Mouse (Mus musculus) thymus, adult 18-20 months (tissue): Measurements from ENCODE around the gene Ccr10.
"Not testable (repeated sequence)": the region's sequence is repeated elsewhere in the genome, so short reads cannot be mapped to it uniquely, and the experiment has no call there.

Source experiments
- DNase-seq, 2 experiments: peaks; one replicate each; pipeline ENCODE4 v3.0.0; 2022; ENCODE audit warnings: mixed read lengths in 2 of 2

The Ccr10 gene

DNA sequence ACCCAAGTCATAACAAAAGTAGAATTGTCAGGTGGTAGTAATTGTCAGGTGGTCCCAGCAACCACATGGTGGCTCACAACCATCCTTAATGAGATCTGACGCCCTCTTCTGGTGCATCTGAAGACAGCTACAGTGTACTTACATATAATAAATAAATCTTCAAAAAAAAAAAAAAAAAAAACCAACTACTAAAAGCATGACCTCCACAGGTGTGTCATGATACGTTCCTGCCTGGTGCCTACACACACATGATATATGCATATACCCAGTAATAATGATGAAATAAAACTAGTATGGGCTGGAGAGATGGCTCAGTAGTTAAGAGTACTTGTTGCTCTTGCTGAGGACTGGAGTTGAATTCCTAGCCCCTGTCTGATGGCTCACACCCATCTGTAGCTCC lies 24.2 kb downstream of the Ccr10 start:
- DNase-seq, result no peak

DNA sequence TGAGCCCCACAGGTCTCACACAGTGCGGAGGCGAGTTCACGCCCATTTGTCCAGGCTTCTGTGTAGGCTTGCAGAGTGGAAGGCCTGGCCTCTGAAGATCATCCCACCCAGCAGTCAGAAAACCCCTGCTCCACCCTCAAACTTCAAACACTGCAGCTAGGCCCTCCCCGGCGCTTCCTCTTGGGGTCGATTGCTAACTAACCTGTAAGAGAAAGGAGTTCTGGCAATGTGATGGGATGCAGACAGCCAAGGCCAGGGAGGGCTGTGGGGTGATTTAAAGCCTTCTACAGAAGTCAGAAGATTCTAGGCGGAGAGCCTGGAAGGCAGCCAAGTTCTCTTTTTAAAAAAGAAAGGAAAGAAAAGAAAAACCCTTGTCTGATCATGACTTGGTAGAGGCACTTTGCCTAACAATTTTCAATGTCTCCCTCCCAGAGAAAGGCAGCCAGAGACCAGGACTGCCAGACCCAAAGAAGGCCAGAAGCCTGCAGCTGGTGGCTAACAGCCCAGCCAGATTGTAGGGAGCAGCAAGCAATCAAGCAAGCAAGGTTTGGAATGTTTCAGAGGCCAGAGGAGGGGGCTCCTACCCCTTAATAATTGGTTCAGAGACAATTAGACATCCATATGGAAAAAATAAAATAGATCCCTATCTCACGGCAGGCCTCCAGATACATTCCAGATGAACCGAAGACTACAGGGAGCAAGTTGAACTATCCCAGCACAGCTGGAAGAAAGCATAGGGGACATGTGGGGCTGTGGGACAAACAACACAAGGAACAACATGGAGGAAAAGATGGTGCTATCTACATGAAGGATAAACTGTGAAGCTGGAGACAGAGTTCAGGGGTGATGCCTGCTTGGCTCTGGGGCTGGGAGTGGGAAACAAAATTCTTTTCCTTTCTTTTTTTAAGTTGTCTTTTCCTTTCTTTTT lies 25.8 kb downstream of the Ccr10 start:
- DNase-seq, result no peak

DNA sequence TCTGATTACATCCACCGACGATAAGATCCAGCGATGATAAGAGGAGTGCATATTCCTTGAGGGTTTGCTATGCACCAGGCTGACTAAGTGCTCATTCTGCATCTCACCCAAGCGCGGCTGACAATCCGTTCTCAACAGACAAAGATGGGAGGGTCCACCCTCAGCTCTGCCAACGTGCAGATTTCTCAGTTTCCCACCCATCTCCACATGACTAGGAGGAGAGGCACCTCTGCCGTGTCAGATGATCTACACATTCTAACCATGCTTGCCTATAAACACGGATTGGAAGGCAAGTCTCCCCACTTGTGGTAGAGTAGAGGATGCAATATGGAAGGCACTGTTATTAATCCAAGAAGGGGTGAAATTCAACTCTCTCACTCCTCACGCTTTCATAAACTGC lies 26.5 kb downstream of the Ccr10 start:
- DNase-seq, result no peak

DNA sequence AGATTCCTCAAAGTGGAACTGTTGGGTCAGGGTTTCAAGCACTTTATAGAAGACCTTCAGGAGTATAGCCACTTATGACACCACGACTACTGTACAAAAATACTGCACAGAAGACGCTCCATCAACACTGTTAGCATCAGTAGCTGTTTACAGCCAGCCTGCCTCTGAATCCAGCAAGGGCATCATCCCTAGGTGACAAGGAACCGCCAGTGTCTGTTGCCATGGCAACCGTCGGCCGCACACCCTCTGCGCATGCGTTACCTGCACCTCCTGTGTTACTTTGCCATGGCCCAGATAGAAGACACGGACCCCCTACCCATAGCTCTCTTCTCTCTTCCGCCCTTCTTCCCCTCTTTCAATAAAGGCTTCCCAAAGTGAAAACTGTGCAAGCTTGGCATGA lies 28.9 kb downstream of the Ccr10 start:
- no peak for DNase-seq

DNA sequence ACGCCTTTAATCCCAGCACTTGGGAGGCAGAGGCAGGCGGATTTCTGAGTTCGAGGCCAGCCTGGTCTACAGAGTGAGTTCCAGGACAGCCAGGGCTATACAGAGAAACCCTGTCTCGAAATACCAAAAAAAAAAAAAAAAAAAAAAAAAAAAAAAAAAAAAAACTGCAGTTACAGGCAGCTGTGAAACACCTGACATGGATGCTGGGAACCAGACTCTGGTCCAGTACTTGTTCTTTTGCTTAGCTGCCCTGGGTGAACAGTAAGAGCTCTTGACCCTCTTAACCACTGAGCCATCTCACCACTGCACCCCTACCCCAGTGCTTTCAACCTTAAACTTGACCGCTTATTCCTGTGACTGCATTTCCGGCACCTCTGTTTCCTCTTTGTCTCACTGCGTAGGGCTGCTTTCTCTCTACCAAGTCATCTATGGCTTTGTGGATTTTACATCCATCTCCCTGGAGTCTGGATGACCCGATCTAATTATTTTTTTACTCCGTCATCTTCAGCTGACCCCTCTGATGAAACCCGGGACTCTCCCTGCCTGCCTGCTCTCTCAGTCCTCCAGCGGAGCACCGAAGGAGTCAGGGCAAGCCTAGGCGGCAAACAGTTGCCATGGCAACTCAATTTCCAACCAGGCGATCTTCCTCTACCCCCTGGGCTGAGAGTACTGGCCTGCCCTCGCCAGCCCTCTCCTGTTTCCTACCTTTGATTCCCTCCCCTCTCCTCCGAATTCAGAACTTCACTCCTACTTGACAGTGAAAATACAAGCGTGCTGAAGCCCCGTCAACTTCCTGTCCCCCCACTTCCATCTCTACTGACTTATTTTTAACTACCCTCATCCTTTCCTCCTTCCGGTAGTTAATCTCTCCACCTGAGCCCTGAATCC lies 31.7 kb downstream of the Ccr10 start:
- peak; percentile 30 to 61 for DNase-seq

DNA sequence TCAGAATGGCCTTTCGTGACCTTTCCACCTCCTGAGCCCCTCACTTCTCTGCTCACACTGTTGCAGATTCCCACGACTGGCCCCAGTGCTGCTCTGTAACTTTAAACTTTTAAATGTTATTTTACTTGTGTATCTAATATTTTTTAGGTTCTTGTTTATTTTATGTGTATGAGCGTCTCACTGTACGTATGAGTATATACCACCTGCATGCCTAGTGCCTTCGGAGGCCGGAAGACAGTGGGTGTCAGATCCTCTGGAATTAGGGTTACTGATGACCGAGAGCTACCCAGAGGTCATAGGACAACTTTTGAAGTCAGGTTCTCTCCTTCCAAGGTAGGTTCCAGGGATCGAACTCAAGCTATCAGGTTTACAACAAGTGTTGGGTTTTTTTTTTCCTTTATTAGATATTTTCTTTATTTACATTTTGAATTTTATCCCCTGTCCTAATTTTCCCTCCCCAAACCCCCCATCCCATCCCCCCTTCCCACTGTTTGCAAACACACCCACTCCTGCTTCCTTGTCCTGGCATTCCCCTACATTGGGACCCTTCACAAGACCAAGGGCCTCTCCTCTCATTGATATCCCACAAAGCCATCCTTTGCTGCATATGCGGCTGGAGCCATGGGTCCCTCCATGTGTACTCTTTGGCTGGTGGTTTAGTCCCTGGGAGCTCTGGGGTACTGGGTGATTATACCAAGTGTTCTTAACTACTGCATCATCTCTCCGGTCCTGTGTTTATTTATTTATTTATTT lies 32.9 kb downstream of the Ccr10 start:
- no peak for DNase-seq

DNA sequence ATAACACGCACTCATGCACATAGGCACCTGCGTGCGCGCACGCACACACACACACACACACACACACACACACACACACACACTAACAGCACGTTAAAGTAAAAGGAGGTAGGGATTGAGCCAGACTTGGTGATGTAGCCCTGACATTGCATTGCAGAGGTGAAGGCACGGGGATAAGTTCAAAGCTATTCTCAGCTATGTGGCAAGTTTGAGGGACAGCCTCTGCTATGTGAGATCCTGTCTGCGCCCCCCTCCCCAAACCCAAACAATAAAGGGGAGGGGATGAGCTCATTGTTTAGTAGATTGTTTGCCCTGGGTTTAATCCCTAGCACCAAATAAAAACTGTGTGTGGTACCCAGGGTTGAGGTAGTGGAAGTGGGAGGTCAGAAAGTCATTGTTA lies 34.2 kb downstream of the Ccr10 start:
- DNase-seq, result no peak

DNA sequence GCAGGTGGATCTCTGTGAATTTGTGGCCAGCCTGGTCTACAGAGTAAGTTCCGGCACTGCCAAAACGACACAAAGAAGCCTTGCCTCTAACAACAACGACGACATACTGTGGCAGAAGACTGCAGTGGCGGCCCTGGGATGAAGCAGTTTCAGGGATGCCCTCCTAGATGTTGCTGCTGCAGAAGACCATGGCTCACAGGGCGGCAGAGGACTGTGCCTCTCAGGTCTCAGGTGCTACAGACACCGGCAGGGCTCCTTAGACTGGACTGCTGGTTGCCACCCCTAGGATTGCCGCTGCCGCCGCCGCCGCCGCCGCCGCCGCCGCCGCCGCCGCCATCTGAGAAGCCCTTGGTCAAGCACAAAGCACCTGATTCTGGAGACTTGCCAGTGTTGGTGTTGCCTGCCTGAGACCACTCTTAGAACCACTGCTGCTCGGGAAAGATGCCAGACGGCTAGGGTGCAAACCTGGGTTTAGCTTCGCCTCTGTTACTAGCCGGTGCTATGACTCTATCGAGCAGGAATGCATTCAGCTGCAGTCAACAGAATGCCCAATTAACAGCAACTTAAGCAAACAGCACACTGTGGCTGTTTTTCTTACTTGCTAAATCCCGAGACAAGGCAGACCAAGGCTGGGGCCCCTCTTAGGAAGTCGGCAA lies 35.0 kb downstream of the Ccr10 start:
- DNase-seq, result no peak

DNA sequence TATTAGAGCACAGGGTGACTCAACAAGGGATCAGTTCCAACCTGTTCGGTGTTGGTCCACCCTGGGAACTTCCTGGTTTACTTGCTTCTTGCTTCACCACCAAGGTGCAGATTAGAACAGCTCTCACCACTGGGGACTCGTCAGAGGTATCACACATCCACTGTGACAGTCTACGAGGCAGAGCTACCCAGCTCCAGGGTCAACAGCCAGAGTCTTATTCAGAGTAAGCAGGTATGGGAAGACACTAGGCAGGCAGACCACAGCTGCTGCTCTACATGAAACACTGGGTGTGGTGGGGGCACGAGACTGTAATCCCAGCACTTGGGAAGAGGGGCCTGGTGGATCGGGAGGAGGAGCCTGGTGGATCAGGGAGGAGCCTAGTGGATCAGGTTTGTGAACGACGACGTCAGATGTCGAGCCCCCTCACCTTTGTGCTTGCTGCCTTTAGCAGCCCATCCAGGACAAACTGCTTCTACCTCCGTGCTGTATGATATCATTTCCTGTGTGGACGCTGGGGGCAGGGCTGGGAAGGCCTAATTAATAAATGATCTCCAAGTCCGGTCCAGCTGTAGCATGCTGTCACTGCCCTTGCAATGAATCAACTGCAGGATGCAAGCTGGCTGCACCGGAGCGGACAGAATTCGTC lies 36.6 kb downstream of the Ccr10 start:
- no peak for DNase-seq

DNA sequence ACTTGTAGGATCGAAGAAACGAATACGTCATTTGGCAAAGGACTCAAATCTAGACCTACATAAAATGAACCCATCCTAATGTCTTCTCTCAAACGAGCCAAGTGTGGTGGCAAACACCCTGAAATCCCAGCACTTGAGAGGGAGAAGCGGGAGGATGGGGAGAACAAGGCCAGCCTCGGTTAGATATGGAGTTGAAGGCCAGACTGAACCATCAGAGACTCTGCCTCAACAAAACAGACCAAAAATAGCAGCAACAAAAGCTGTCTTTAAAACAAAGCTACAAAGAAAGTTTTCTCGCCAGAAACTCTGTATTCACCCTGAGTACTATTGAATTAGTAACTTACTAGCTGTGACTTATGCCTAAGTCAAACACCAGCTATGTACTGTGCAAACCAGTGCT lies 38.2 kb downstream of the Ccr10 start:
- no peak for DNase-seq

DNA sequence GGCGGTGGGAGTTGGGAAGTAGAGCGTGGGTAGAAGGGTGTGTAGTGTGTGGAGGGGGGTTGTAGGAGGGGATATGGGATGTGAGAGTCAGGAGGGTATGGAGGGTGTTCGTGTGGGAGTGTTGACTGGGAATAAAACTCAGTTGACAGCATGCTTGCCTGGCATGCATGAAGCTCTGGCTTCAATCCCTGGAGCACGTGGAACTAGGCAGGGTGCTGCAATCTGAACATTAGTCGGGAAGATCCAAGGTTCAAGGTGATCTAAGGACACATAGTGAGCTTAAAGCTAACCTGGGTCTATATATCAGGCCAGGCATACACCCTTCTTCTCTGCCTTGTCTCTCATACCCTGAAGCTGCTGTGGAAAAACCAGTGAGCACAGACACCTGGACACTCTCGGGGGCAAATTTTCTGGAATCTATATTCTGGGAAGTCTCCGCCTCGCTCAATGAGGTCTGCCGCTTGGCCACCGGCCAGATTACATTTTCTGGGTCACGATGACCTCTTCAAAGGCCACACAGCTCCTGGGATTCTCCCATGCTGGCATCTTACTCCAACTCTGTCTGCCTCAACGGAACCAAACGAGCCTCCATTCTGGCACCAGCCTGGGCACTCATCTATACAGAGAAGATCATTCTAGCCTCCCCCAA lies 40.9 kb downstream of the Ccr10 start:
- DNase-seq, result no peak

DNA sequence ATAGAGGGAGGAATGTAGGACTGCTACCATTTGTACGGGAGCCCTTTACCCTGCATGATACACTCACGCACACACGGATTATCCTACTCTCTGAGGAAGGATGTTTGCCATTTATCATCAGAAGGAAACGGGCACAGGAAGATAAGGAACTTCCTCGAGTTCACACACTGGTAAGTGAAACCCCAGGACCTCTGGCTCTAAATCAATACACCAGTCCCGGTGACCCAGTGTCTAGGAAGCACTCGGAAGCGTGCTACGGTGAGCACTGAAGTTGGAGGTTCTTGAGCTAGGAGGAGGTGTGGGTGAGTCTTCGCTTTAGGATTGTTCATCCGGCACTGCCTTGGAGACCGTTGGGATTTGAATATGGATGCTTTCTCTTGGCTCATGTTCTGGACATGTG lies 42.2 kb downstream of the Ccr10 start:
- DNase-seq, result no peak

DNA sequence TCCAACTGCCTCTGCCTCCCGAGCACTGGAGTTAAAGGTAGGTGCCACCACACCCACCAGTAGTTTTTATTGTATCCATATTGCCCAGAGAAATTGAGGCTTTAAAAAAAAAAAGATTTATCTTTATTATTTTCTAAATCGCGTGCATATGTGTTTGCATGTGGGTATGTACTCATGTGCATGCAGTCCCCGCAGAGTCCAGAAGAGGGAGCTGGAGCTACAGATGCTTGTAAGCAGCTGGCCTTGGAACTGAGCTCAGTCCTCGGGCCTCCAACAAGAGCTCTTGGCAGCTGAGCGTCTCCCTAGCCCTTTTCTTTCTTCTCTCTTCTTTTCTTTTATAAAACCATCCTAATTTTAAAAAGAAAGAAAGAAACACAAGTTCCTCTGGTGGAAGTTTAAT lies 43.5 kb downstream of the Ccr10 start:
- no peak for DNase-seq

DNA sequence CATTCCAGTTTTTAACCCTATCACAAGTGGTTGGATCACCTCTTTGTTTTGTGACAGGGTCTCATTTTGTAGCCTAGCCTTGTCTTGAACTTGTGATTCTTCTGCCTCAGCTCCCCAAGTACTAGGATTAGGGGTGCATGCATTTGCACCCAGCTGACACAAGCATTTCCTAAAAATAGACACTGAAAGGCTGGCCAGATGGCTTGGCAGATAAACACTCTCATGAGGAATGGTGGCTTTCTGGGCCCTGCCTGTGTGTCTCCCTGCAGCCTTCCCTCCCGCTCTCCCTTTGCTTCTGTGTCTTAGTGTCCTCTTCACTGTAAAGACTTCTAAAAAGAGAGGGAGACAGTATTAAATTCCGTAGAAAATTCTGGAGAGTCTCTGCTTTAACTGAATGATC lies 44.1 kb downstream of the Ccr10 start:
- no peak for DNase-seq

DNA sequence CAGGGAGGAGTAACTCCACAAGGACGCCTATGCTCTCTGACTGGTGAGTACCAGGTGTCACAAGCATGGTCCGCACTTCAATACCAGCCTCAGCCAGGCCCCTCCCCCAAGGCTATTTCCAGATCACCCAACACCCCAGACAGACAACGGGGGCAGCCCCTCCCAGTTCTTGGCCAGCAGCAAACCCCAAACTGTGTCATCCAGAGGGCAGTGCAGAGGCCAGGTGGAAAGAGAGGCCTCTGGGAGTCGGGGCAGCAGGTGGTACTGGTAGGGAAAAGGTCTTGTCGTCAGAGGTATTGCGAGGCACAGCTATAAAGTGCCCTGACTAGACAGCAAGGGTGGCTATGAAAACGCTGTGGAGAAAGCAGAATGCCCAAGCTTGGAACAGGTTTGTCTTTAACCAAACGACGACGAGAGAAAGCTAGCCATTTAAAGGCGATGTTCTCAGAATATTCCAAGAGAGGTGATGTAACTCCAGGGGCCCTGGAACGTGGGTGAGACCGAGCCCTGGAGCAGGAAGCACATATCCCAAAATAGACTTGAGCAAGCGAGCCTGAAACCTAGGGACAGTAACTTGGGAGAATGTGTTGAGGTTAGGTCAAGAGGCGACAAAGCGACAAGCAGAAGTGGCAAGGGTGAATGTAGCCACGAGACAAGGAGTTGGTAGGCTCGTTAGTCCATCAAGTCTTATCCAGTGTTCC lies 45.0 kb downstream of the Ccr10 start:
- no peak for DNase-seq

DNA sequence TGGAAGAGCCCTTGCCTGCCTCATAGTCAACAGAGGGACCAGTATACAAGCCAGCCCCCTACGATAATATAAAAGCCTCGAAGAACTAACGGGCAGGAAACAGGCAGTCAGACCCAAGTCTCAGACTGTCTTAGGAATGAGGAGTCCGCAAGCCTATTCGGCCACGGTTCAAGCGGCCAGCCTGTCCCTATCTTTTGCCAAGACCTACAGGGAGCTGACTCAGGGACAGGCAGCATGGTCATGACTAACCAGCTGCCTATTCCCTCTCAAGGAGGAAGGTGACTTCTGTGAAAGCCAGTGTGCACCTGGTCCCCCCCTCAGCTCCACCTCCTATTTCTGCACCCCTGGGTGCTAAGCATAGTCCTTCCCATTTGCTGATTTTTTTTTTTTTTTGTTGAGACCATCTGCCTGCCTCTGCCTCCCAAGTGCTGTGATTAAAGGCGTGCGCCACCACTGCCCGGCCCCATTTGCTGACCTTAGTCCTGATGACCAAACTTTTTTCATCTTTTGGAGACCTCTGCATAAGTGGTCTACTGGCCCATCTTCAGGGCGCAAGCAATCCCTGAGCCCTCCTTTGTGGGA lies 46.2 kb downstream of the Ccr10 start:
- no peak for DNase-seq

DNA sequence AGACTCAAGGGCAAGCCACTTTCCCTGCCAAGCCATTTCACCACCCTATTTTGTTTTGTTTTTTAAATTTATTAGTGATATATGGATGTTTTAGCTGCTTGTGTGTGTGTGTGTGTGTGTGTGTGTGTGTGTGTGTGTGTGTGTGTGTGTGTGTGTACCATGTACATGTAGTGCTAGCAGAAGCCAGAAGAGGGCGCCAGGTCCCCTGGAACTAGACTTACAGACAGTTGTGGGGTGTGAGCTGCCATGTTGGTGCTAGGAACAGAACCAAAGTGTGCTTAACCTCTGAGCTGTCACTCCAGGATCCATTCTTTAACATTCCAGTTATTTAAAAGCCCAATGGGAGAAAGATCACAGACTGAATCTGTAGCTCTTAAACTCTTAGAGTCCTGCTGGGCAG lies 48.2 kb downstream of the Ccr10 start:
- DNase-seq, result no peak

DNA sequence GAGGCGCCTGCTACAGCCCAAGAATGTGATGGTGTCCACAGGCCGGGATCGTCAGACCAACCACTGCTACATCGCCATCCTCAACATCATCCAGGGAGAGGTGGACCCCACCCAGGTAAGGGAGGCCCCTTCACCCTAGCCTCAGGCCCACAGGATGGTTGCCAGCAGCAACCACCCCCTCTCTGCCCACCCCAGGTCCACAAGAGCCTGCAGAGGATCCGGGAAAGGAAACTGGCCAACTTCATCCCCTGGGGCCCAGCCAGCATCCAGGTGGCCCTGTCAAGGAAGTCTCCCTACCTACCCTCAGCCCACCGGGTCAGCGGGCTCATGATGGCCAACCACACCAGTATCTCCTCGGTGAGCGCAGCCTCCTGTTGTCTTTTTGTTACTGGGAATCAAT lies 50.2 kb downstream of the Ccr10 start:
- DNase-seq, result not testable (repeated sequence)

DNA sequence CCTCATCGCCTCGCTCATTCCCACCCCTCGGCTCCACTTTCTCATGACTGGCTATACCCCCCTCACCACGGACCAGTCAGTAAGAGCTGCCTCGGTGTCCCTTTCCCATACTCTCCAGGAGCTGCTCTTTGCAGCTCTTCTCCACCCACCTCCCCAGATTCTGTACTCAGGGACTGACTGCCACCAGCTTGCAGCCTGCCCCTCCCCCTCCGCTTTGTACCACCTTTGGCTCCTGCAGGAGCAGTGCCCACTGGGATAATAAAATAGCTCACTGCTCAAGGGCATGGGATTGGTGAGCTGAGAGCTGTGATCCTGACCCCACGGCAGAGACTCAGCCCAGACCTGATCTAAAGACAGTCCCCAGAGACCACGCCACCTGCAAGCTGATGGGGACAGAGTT lies 50.7 kb downstream of the Ccr10 start:
- DNase-seq, result not testable (repeated sequence)
